Mouse (Mus musculus) CH12.LX (cell line): ENCODE measurements around the gene P3h1. TPM values are rescaled to one million over a fixed set of nuclear protein-coding genes. Genes with fewer than 3 reads are reported as not detected.

ENCODE experiments used
- DNase-seq: peaks from one replicate; pipeline ENCODE4 v3.0.0-alpha.2; 2013; ENCODE audit errors: extremely low read depth
- H3K27ac ChIP-seq: 2 replicates; pipeline ENCODE4 v1.5.1; 2012; ENCODE audit warnings: low read depth, mild to moderate bottlenecking, control low read depth, moderate library complexity; ENCODE audit not compliant: insufficient read depth
- H3K27me3 ChIP-seq: replicated peaks from 2 replicates; pipeline ENCODE3; 2012; ENCODE audit warnings: inconsistent platforms
- H3K36me3 ChIP-seq, 2 experiments: replicated peaks in 1 of 2; 2 replicates each; pipeline versions ENCODE3 to v1.6.1; 2012; ENCODE audit warnings: inconsistent platforms in 1 of 2, low read length in 1 of 2, mild to moderate bottlenecking in 1 of 2, mixed read lengths in 1 of 2, moderate library complexity in 1 of 2; ENCODE audit not compliant: control insufficient read depth in 1 of 2, insufficient read depth in 1 of 2
- H3K4me1 ChIP-seq, 2 experiments: 2 replicates each; pipeline ENCODE4 v1.6.1; 2012; ENCODE audit warnings: inconsistent platforms in 1 of 2, moderate library complexity in 1 of 2; ENCODE audit not compliant: insufficient read depth in 2 of 2, control insufficient read depth in 1 of 2
- H3K4me2 ChIP-seq: 2 replicates; pipeline ENCODE4 v1.6.1; 2012; ENCODE audit warnings: low read depth, mild to moderate bottlenecking, control low read depth; ENCODE audit not compliant: poor library complexity, insufficient read depth, severe bottlenecking
- H3K4me3 ChIP-seq, 3 experiments: fragments of 150-350 bp in 1 of 3; sonication (generic) in 1 of 3; replicated peaks in 1 of 3; 2 replicates each; pipeline versions ENCODE3 to v1.5.1; 2011 to 2012; ENCODE audit warnings: low read depth in 2 of 3, low read length in 2 of 3, mild to moderate bottlenecking in 2 of 3, moderate library complexity in 2 of 3, control low read depth in 1 of 3, improper control_type of control experiment in 1 of 3, inconsistent platforms in 1 of 3, mixed read lengths in 1 of 3; ENCODE audit not compliant: poor library complexity in 1 of 3
- H3K79me2 ChIP-seq: replicated peaks from 2 replicates; pipeline ENCODE4 v1.6.1; 2012; ENCODE audit warnings: mild to moderate bottlenecking, moderate library complexity; ENCODE audit not compliant: control insufficient read depth, poor library complexity, insufficient read depth, severe bottlenecking; ENCODE audit errors: extremely low read depth
- H3K9ac ChIP-seq: 2 replicates; pipeline ENCODE4 v1.6.1; 2012; ENCODE audit warnings: low read depth, mild to moderate bottlenecking, control low read depth, moderate library complexity; ENCODE audit not compliant: insufficient read depth
- H3K9me3 ChIP-seq: replicated peaks from 2 replicates; pipeline ENCODE3; 2012; ENCODE audit warnings: low read length, inconsistent platforms, mixed read lengths
- CHD1 ChIP-seq: IDR thresholded peaks from 2 replicates; pipeline ENCODE4 v1.6.1; 2012; ENCODE audit warnings: low read depth, low read length, improper control_type of control experiment, inconsistent platforms
- CHD2 ChIP-seq: IDR thresholded peaks from 2 replicates; pipeline ENCODE4 v1.6.1; 2011; ENCODE audit warnings: low read length, improper control_type of control experiment
- CTCF ChIP-seq, 2 experiments: IDR thresholded peaks in 1 of 2; conservative IDR thresholded peaks in 1 of 2; 2 replicates each; pipeline ENCODE4 v1.5.1; 2011 to 2012; ENCODE audit warnings: low read depth in 2 of 2, low read length in 2 of 2, improper control_type of control experiment in 1 of 2, inconsistent platforms in 1 of 2, mild to moderate bottlenecking in 1 of 2, moderate library complexity in 1 of 2
- E2F4 ChIP-seq: IDR thresholded peaks from 2 replicates; pipeline ENCODE4 v1.6.1; 2011; ENCODE audit warnings: low read depth, low read length, improper control_type of control experiment; ENCODE audit not compliant: insufficient replicate concordance
- ELF1 ChIP-seq: IDR thresholded peaks from 2 replicates; pipeline ENCODE4 v1.6.1; 2014; ENCODE audit warnings: low read depth, mild to moderate bottlenecking, inconsistent platforms, low read length, improper control_type of control experiment
- GABPA ChIP-seq: IDR thresholded peaks from 2 replicates; pipeline ENCODE4 v1.6.1; 2012; ENCODE audit warnings: low read depth, low read length, improper control_type of control experiment, inconsistent platforms; ENCODE audit not compliant: insufficient replicate concordance
- JUN ChIP-seq: IDR thresholded peaks from 2 replicates; pipeline ENCODE4 v1.6.1; 2011; ENCODE audit warnings: low read depth, mild to moderate bottlenecking, low read length, improper control_type of control experiment, moderate library complexity; ENCODE audit not compliant: insufficient read depth
- JUND ChIP-seq: conservative IDR thresholded peaks from 2 replicates; pipeline ENCODE4 v1.6.1; 2011; ENCODE audit warnings: low read depth, low read length, improper control_type of control experiment
- MAFK ChIP-seq: IDR thresholded peaks from 2 replicates; pipeline ENCODE4 v1.6.1; 2011; ENCODE audit warnings: low read length, improper control_type of control experiment; ENCODE audit not compliant: insufficient replicate concordance
- MAX ChIP-seq: IDR thresholded peaks from 2 replicates; pipeline ENCODE4 v1.6.1; 2011; ENCODE audit warnings: low read length, improper control_type of control experiment
- MEF2A ChIP-seq: IDR thresholded peaks from 2 replicates; pipeline ENCODE4 v1.6.1; 2014; ENCODE audit warnings: low read depth, mild to moderate bottlenecking, inconsistent platforms, low read length, improper control_type of control experiment, borderline replicate concordance
- MYC ChIP-seq: IDR thresholded peaks from 2 replicates; pipeline ENCODE4 v1.6.1; 2011; ENCODE audit warnings: low read depth, mild to moderate bottlenecking, improper control_type of control experiment, low read length
- NRF1 ChIP-seq: IDR thresholded peaks from 2 replicates; pipeline ENCODE4 v1.6.1; 2014; ENCODE audit warnings: low read depth, mild to moderate bottlenecking, inconsistent platforms, low read length, improper control_type of control experiment, moderate library complexity
- PAX5 ChIP-seq: IDR thresholded peaks from 2 replicates; pipeline ENCODE4 v1.6.1; 2012; ENCODE audit warnings: low read length, inconsistent platforms, mixed read lengths
- POLR2AphosphoS2 ChIP-seq: IDR thresholded peaks from 2 replicates; pipeline ENCODE4 v1.6.1; 2011; ENCODE audit warnings: low read depth, low read length, improper control_type of control experiment
- RAD21 ChIP-seq: IDR thresholded peaks from 2 replicates; pipeline ENCODE4 v1.6.1; 2011; ENCODE audit warnings: low read depth, mild to moderate bottlenecking, low read length, improper control_type of control experiment, moderate library complexity
- RCOR1 ChIP-seq: conservative IDR thresholded peaks from 2 replicates; pipeline ENCODE4 v1.6.1; 2012; ENCODE audit warnings: low read depth, mild to moderate bottlenecking, inconsistent platforms, low read length, improper control_type of control experiment
- SIN3A ChIP-seq: IDR thresholded peaks from 2 replicates; pipeline ENCODE4 v1.6.1; 2012; ENCODE audit warnings: low read length, improper control_type of control experiment, inconsistent platforms
- TCF12 ChIP-seq: IDR thresholded peaks from 2 replicates; pipeline ENCODE4 v1.6.1; 2014; ENCODE audit warnings: low read depth, mild to moderate bottlenecking, inconsistent platforms, low read length, improper control_type of control experiment
- UBTF ChIP-seq: IDR thresholded peaks from 2 replicates; pipeline ENCODE4 v1.6.1; 2012; ENCODE audit warnings: low read depth, mild to moderate bottlenecking, inconsistent platforms, low read length, improper control_type of control experiment, moderate library complexity
- USF1 ChIP-seq: IDR thresholded peaks from 2 replicates; pipeline ENCODE4 v1.6.1; 2014; ENCODE audit warnings: low read depth, mild to moderate bottlenecking, inconsistent platforms, low read length, improper control_type of control experiment
- USF2 ChIP-seq: conservative IDR thresholded peaks from 2 replicates; pipeline ENCODE4 v1.6.1; 2011; ENCODE audit warnings: low read depth, low read length, improper control_type of control experiment
- ZNF384 ChIP-seq: IDR thresholded peaks from 2 replicates; pipeline ENCODE4 v1.6.1; 2012; ENCODE audit warnings: low read depth, low read length, improper control_type of control experiment, inconsistent platforms
- dilution Hi-C: fragments of 300-500 bp; cut with MboI; formaldehyde crosslinking; loops from 2 replicates; pipeline ENCODE4 v1.14.3; 2020; ENCODE audit warnings: low sequenced_read_pairs; ENCODE audit not compliant: extremely low pct_unique_long_range_greater_than_20kb, extremely low pct_ligation_motif_present
- in situ Hi-C: fragments of 300-500 bp; cut with MboI; formaldehyde crosslinking; loops from 3 replicates; pipeline ENCODE4 v1.14.3; 2019; ENCODE audit warnings: low sequenced_read_pairs, low pct_ligation_motif_present, low pct_unique_long_range_greater_than_20kb, mixed read lengths
- polyA plus RNA-seq: library from polyadenylated mRNA; unstranded; fragments of >175 nt; gene quantifications from 2 replicates; pipeline ENCODE4 v1.2.1, GENCODE M21; 2012; ENCODE audit warnings: low read depth; ENCODE audit not compliant: insufficient read length
- total RNA-seq, 2 experiments: library from RNA; depleted of rRNA; stranded (reverse); fragments of 300-350 nt in 1 of 2; fragments of >200 nt in 1 of 2; gene quantifications; 2 replicates each; pipeline ENCODE4 v1.2.3; 2012 to 2014

The P3h1 gene
- total and polyA plus RNA-seq, 3 experiments = 14.8 to 31.6 (median 27.1) TPM

- Histone ChIP-seq H3K27ac (no peak overlapping the region), H3K9ac (no peak overlapping the region), H3K9me3 (no peaks in the 10 kb centered on the region), H3K4me1 (peaks cover 6 to 39% of the 10 kb centered on the region in 2 experiments; a peak in 3 of 4 replicates), H3K27me3 (no peaks in the 10 kb centered on the region), H3K4me2 (no peak overlapping the region), H3K79me2 (no peaks in the 10 kb centered on the region), H3K4me3 (no peak overlapping the region), H3K36me3 (peaks cover 23 to 48% of the 10 kb centered on the region in 2 experiments)
- dilution Hi-C loops = no loop called here
- no peak for TF ChIP-seq TCF12
- no peak for TF ChIP-seq CTCF (conservative IDR thresholded peaks at IDR 0.05 in 1 of 2, IDR thresholded peaks at IDR 0.05 in 1 of 2; ENCODE audit: low read depth in 2 of 2, low read length in 2 of 2)
- no peak for TF ChIP-seq USF1
- TF ChIP-seq MAX = no peak
- TF ChIP-seq JUN = no peak
- TF ChIP-seq CHD1 = no peak
- TF ChIP-seq RAD21 = no peak
- no peak for TF ChIP-seq NRF1
- TF ChIP-seq PAX5 = no peak
- no peak for TF ChIP-seq GABPA
- TF ChIP-seq ELF1 = no peak
- no peak for TF ChIP-seq MYC
- no peak for TF ChIP-seq JUND
- no peak for TF ChIP-seq RCOR1
- TF ChIP-seq MAFK = no peak
- no peak for TF ChIP-seq CHD2
- no peak for DNase-seq
- in situ Hi-C loops = no loop called here
Observed at GRCm38 (mm10) chr4:119224534-119224933, 8.2 kb upstream of the P3h1 start.

GRCm38 (mm10) chr4:119225719-119226118 lies 7.0 kb upstream of the P3h1 start:
- no peaks in the 10 kb centered on the region for H3K79me2 ChIP-seq
- TF ChIP-seq ELF1 = no peak
- TF ChIP-seq USF2 = no peak
- no peak for TF ChIP-seq MEF2A
- no peak for TF ChIP-seq SIN3A
- TF ChIP-seq UBTF = no peak
- TF ChIP-seq E2F4 = no peak
- no peak for TF ChIP-seq POLR2AphosphoS2
- TF ChIP-seq ZNF384 = no peak
- H3K4me1 ChIP-seq = peaks cover 6 to 39% of the 10 kb centered on the region in 2 experiments; a peak in 3 of 4 replicates
- H3K4me3 ChIP-seq = no peak overlapping the region
- no peaks in the 10 kb centered on the region for H3K27me3 ChIP-seq
- no peak overlapping the region for H3K27ac ChIP-seq
- in situ Hi-C loops = no loop called here
- H3K9ac ChIP-seq = no peak overlapping the region
- H3K4me2 ChIP-seq = no peak overlapping the region
- dilution Hi-C loops = no loop called here
- no peaks in the 10 kb centered on the region for H3K9me3 ChIP-seq
- DNase-seq = no peak
- H3K36me3 ChIP-seq = peaks cover 23 to 55% of the 10 kb centered on the region in 2 experiments
